Mouse (Mus musculus) ES-Bruce4 (cell line): ENCODE measurements around the gene Zfp687.

Experiments
- CTCF ChIP-seq: IDR thresholded peaks from one replicate; pipeline ENCODE4 v1.8.1; 2011; ENCODE audit warnings: low read depth, low read length
- EP300 ChIP-seq: IDR thresholded peaks from 2 replicates; pipeline ENCODE4 v1.6.1; 2011; ENCODE audit warnings: low read depth, low read length; ENCODE audit not compliant: insufficient read depth
- POLR2A ChIP-seq: IDR thresholded peaks from one replicate; pipeline ENCODE4 v1.8.1; 2011; ENCODE audit warnings: low read length; ENCODE audit not compliant: insufficient read depth

DNA sequence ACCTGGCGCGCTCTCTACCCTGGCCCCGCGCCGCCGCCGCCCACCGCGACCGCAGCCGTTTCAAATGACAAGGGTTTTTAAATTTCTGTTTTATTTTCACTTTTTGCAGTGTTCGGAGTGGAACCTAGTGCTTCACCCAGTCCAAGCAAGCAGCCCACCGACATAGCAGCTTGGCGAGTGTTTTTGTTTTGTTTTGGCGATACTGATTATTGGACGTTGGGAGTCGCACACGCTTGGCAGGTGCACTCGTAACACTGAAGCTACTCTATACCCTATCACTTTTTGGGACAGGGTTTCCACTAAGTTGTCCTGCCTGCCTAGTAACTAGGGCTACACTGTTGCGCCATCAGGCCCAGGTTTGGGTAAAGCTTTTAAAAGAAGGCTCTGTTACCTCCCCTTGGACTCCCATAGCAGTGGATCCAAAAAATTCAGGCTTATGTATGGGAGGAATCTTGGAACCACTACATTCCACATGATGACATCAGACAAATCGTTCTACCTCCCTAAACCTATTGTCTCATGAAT, 1.3 kb upstream of the Zfp687 start:
- TF ChIP-seq CTCF (no peak), EP300 (no peak), POLR2A (no peak)
